9 mouse cellular contexts compared by ENCODE assay signal in genomic region chr10:127591514-127591913, GRCm38 (mm10). TPM values are rescaled to one million over a fixed set of nuclear protein-coding genes. Genes with fewer than 3 reads are reported as not detected.
A peak's percentile ranks its signal among the peaks of the same experiment; 100 is the strongest.
DNase-seq lines count a peak whose midpoint lies in the region; ATAC-seq and TF ChIP-seq lines count a peak whose summit lies in the region.
"Had no signal": no experiment of that assay in that cellular context is flagged by ENCODE, and none has a peak within 500 bp of the region (broad histone marks: within the 10 kb centered on the region; RNA-seq: fewer than 3 reads in every experiment).

No protein-coding gene starts in this region.

- peaks cover 15% of the 10 kb centered on the region for H3K4me1 ChIP-seq in cortical plate, adult 2 months (ENCODE audit: control insufficient read depth, insufficient read depth, low read length)
- H3K4me1 ChIP-seq in hindbrain, embryonic 12.5 days, result peaks cover 14% of the 10 kb centered on the region
- H3K4me1 ChIP-seq in neural tube, embryonic 14.5 days (ENCODE audit: control insufficient read depth, insufficient read depth, low read length), result 0 out of 2 replicates have a peak, but pooled peaks cover 6% of the 10 kb centered on the region

- no peaks in the 10 kb centered on the region for H3K27me3 ChIP-seq in hindbrain, embryonic 12.5 days
- H3K27me3 ChIP-seq in neural tube, embryonic 14.5 days (ENCODE audit: control insufficient read depth, insufficient read depth, low read length), result no peaks in the 10 kb centered on the region

- H3K36me3 ChIP-seq in hindbrain, embryonic 12.5 days, result peaks cover 89% of the 10 kb centered on the region
- peaks cover 68% of the 10 kb centered on the region for H3K36me3 ChIP-seq in neural tube, embryonic 14.5 days (ENCODE audit: control insufficient read depth, insufficient read depth, low read length)

- H3K4me3 ChIP-seq in cortical plate, adult 2 months (ENCODE audit: insufficient read depth, low read length), result no peak overlapping the region
- no peak overlapping the region for H3K4me3 ChIP-seq in hindbrain, embryonic 12.5 days
- H3K4me3 ChIP-seq in neural tube, embryonic 14.5 days (ENCODE audit: low read depth, low read length), result no peak overlapping the region

- ATAC-seq in hindbrain, embryonic 12.5 days (ENCODE audit: low FRiP score), result peak; percentile 53
- peak; percentile 83 for ATAC-seq in neural tube, embryonic 14.5 days (ENCODE audit: low read depth)

- H3K9ac ChIP-seq in hindbrain, embryonic 12.5 days, result no peak overlapping the region
- H3K9ac ChIP-seq in neural tube, embryonic 14.5 days (replicated peaks; ENCODE audit: low read depth, low read length), result no peak overlapping the region
- H3K9ac ChIP-seq: liver, embryonic 14.5 days had no signal

- no peaks in the 10 kb centered on the region for H3K9me3 ChIP-seq in hindbrain, embryonic 12.5 days (replicated peaks)
- no peaks in the 10 kb centered on the region for H3K9me3 ChIP-seq in neural tube, embryonic 14.5 days (ENCODE audit: control insufficient read depth, low read length)

- no peak for TF ChIP-seq CTCF in cortical plate, adult 2 months (IDR thresholded peaks at IDR 0.05; ENCODE audit: extremely low read depth, insufficient read depth, low read length)

- intact Hi-C loops in left cerebral cortex, postnatal 4 days (cut with DNase I), result no loop called here
- intact Hi-C loops in left cerebral cortex, postnatal 36 days (cut with DNase I), result no loop called here

- no peak overlapping the region for H3K4me2 ChIP-seq in hindbrain, embryonic 12.5 days (replicated peaks)
- no peak overlapping the region for H3K4me2 ChIP-seq in neural tube, embryonic 14.5 days (ENCODE audit: low read depth, low read length)

- 30% methylated on average over 7 of the region's 7 CpGs for WGBS in hindbrain, embryonic 12.5 days
- 11% methylated on average over 7 of the region's 7 CpGs for WGBS in neural tube, embryonic 14.5 days

- TF ChIP-seq POLR2A in cortical plate, adult 2 months (IDR thresholded peaks at IDR 0.05; ENCODE audit: extremely low read depth, insufficient read depth, low read length), result no peak

- peak; percentile 46 for DNase-seq in left cerebral cortex, postnatal 4 days
- DNase-seq in left cerebral cortex, postnatal 36 days (ENCODE audit: low spot score in 2 of 2), result no peak
- DNase-seq in cerebellum, adult 9-11 months, result no peak
- no peak for DNase-seq in thymus, postnatal 25 days
- no peak for DNase-seq in layer of hippocampus, postnatal 10 days (ENCODE audit: low spot score in 2 of 2)

- peak overlapping the region; percentile 24; the same call in 1 of the 2 replicates for H3K27ac ChIP-seq in cortical plate, adult 2 months (ENCODE audit: insufficient read depth, low read length)
- H3K27ac ChIP-seq in hindbrain, embryonic 12.5 days, result peak overlapping the region; percentile 31; the same call in 1 of the 2 replicates
- H3K27ac ChIP-seq in neural tube, embryonic 14.5 days (ENCODE audit: low read depth, low read length), result 0 out of 2 replicates have a peak overlapping the region, but pooled peaks have one; percentile 34
- H3K27ac ChIP-seq: liver, embryonic 14.5 days had no signal

RNA-seq across cellular contexts. Expression of gene Lrp1, which starts 29.4 kb away (rescaled TPM):
- total RNA-seq in left cerebral cortex, postnatal 4 days (2021), result 100 to 1,000 TPM; 286 to 296 TPM
- 100 to 1,000 TPM; 285 to 320 TPM for total RNA-seq in left cerebral cortex, postnatal 36 days (2021)
- polyA plus RNA-seq in cortical plate, adult 2 months (2012; rRNA removed), result 294 and 309 TPM in 2 replicates
- 111 and 115 TPM in 2 replicates for polyA plus RNA-seq in hindbrain, embryonic 12.5 days (2016; fragmentation: Nextera tagmentation; extraction: Ambion mirVana)
- polyA plus RNA-seq in neural tube, embryonic 14.5 days (2014; fragmentation: Nextera tagmentation; extraction: Ambion mirVana), result 110 and 125 TPM in 2 replicates
- total RNA-seq in layer of hippocampus, postnatal 10 days (2021), result 100 to 1,000 TPM; 263 to 291 TPM

RNA-seq across cellular contexts. Expression of gene Stat6, which starts 51.3 kb away (rescaled TPM):
- total RNA-seq in left cerebral cortex, postnatal 4 days (2021), result 1 to 10 TPM; 6.0 to 6.1 TPM
- 10 to 100 TPM in 1 of 2 experiments, 1 to 10 TPM in 1; 9.0 to 12.7 TPM for total RNA-seq in left cerebral cortex, postnatal 36 days (2021)
- 11.9 and 12.6 TPM in 2 replicates for polyA plus RNA-seq in cortical plate, adult 2 months (2012; rRNA removed)
- polyA plus RNA-seq in hindbrain, embryonic 12.5 days (2016; fragmentation: Nextera tagmentation; extraction: Ambion mirVana), result 8.8 and 11.3 TPM in 2 replicates
- 1.8 and 5.3 TPM in 2 replicates for polyA plus RNA-seq in neural tube, embryonic 14.5 days (2014; fragmentation: Nextera tagmentation; extraction: Ambion mirVana)
- 1 to 10 TPM; 6.9 to 7.1 TPM for total RNA-seq in layer of hippocampus, postnatal 10 days (2021)

RNA-seq across cellular contexts. Expression of gene Nxph4, which starts 57.2 kb away (rescaled TPM):
- 10 to 100 TPM; 12.9 to 14.4 TPM for total RNA-seq in left cerebral cortex, postnatal 4 days (2021)
- total RNA-seq in left cerebral cortex, postnatal 36 days (2021), result 1 to 10 TPM; 6.0 to 7.6 TPM
- polyA plus RNA-seq in cortical plate, adult 2 months (2012; rRNA removed), result 3.0 and 3.8 TPM in 2 replicates
- 101 and 109 TPM in 2 replicates for polyA plus RNA-seq in hindbrain, embryonic 12.5 days (2016; fragmentation: Nextera tagmentation; extraction: Ambion mirVana)
- 80.1 and 80.4 TPM in 2 replicates for polyA plus RNA-seq in neural tube, embryonic 14.5 days (2014; fragmentation: Nextera tagmentation; extraction: Ambion mirVana)
- total RNA-seq in layer of hippocampus, postnatal 10 days (2021), result 1 to 10 TPM; 5.2 to 6.5 TPM
